Mouse (Mus musculus) cortical plate, adult 2 months (tissue): ENCODE measurements around the gene Mink1.

Experiments used
- CTCF ChIP-seq: fragments of 200-500 bp; IDR thresholded peaks from 2 replicates; pipeline ENCODE4 v1.5.1; 2011; ENCODE audit warnings: mild to moderate bottlenecking, control low read depth, low read length; ENCODE audit not compliant: insufficient read depth; ENCODE audit errors: extremely low read depth
- POLR2A ChIP-seq: fragments of 200-500 bp; IDR thresholded peaks from 2 replicates; pipeline ENCODE4 v1.6.1; 2011; ENCODE audit warnings: mild to moderate bottlenecking, low read length, control low read depth; ENCODE audit not compliant: insufficient read depth; ENCODE audit errors: extremely low read depth

- no peak for TF ChIP-seq CTCF
- TF ChIP-seq POLR2A, result no peak
These were observed 90.2 kb downstream of the Mink1 start for GRCm38 (mm10) chr11:70652884-70653344.
